Mouse (Mus musculus) intestine, postnatal 0 days (tissue): ENCODE measurements at regions not wholly inside any gene's neighbourhood (a gene's known extent, or its start where the extent isn't known, plus 50 kb on each side); places are given as distances from the start of the nearest gene placed in this dataset.

Experiments used
- ATAC-seq: fragments of 200-750 bp; cut with Nextera tagmentation; 2 replicates; pipeline ENCODE4 v1.8.0; 2017; ENCODE audit warnings: mild to moderate bottlenecking, moderate TSS enrichment, moderate library complexity
- H3K27ac ChIP-seq: fragments of 300-500 bp; sonication (generic); 2 replicates; pipeline ENCODE4 v1.5.1; 2014; ENCODE audit warnings: mild to moderate bottlenecking, low read depth, low read length, moderate library complexity
- H3K27me3 ChIP-seq: fragments of 300-500 bp; sonication (generic); replicated peaks from 2 replicates; pipeline ENCODE4 v1.6.1; 2014; ENCODE audit warnings: low read length, mixed read lengths; ENCODE audit not compliant: control insufficient read depth, insufficient read depth
- H3K36me3 ChIP-seq: fragments of 300-500 bp; sonication (generic); 2 replicates; pipeline ENCODE4 v1.6.1; 2014; ENCODE audit warnings: mild to moderate bottlenecking, moderate library complexity; ENCODE audit not compliant: control insufficient read depth, insufficient read depth
- H3K4me1 ChIP-seq: fragments of 300-500 bp; sonication (generic); replicated peaks from 2 replicates; pipeline ENCODE4 v1.6.1; 2014; ENCODE audit warnings: antibody characterized with exemption, low read length, mixed read lengths; ENCODE audit not compliant: control insufficient read depth, insufficient read depth
- H3K4me2 ChIP-seq: fragments of 300-500 bp; sonication (generic); replicated peaks from 2 replicates; pipeline ENCODE4 v1.6.1; 2014; ENCODE audit warnings: low read depth, mild to moderate bottlenecking, moderate library complexity
- H3K4me3 ChIP-seq: fragments of 300-500 bp; sonication (generic); 2 replicates; pipeline ENCODE4 v1.5.1; 2014; ENCODE audit warnings: low read depth, low read length
- H3K9ac ChIP-seq: fragments of 300-500 bp; sonication (generic); 2 replicates; pipeline ENCODE4 v1.6.1; 2014; ENCODE audit warnings: mild to moderate bottlenecking, low read depth, low read length
- H3K9me3 ChIP-seq: fragments of 300-500 bp; sonication (generic); 2 replicates; pipeline ENCODE4 v1.6.1; 2016; ENCODE audit warnings: mixed run types; ENCODE audit not compliant: control insufficient read depth
- CTCF ChIP-seq: sonication (generic); IDR thresholded peaks from 2 replicates; pipeline ENCODE4 v1.5.1; 2016; ENCODE audit warnings: low read depth, mild to moderate bottlenecking, control low read depth, antibody characterized with exemption, moderate library complexity
- WGBS: fragments of 180-500 bp; shearing (Covaris S2); extraction: QIAGEN DNeasy Blood & Tissue Kit; methylation state at CpG from one replicate; pipeline ENCODE4 v1.1.7; 2014; 5-methylcytosine and 5-hydroxymethylcytosine counted together

DNA sequence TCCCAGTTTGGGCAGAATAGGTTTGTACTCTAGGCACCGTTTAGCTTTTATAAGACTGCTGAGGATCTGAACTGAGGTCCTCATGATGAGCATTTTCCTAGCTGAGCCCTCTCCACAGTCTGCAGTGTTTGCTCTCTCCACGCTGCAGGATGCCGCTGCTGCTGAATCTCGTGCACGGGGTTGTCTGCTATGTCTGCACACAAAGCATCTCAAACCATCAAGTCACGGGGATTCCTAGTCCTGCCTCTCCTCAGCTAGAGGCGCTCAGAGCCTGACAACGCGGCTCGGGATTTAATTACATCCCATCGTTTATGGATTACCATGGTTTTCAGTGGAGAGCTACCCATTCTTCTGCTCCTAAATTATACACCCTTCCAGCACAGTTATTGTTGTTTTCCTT, 175.6 kb downstream of the Rnf144b start:
- H3K27me3 ChIP-seq = no peaks in the 10 kb centered on the region
- ATAC-seq = no peak
- H3K27ac ChIP-seq = no peak overlapping the region
- 58% methylated on average over 11 of the region's 11 CpGs for WGBS
- H3K4me3 ChIP-seq = no peak overlapping the region
- no peak for TF ChIP-seq CTCF
- no peak overlapping the region for H3K9ac ChIP-seq
- no peak overlapping the region for H3K4me2 ChIP-seq
- no peaks in the 10 kb centered on the region for H3K9me3 ChIP-seq
- H3K4me1 ChIP-seq = no peaks in the 10 kb centered on the region
- no peaks in the 10 kb centered on the region for H3K36me3 ChIP-seq

DNA sequence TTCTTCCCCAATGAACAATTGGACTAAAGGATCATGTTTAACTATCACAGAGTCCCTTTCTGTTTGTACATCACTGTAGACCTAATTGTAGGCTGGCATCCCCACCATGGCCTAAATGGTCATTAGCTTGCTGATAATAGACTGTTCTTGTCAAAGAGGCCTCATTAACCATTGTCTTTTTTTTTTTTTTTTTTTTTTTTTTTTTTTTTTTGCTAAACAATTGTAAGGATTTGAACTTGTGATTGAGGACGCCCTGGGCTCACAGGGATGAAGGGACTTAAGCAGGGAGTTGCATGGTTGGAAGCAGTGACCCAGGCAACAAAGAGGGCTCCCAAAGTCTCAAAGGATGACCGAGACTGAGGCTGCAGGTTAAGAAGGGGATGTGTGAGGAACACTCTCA, 178.0 kb downstream of the Rnf144b start:
- 76% methylated on average over 2 of the region's 2 CpGs for WGBS
- no peak overlapping the region for H3K27ac ChIP-seq
- no peak overlapping the region for H3K9ac ChIP-seq
- no peaks in the 10 kb centered on the region for H3K27me3 ChIP-seq
- no peaks in the 10 kb centered on the region for H3K36me3 ChIP-seq
- H3K4me1 ChIP-seq = no peaks in the 10 kb centered on the region
- no peak overlapping the region for H3K4me2 ChIP-seq
- H3K9me3 ChIP-seq = no peaks in the 10 kb centered on the region
- no peak overlapping the region for H3K4me3 ChIP-seq
- no peak for ATAC-seq
- TF ChIP-seq CTCF = no peak

GRCm38 (mm10) chr13:47301070-47301469, 178.6 kb downstream of the Rnf144b start:
- ATAC-seq = no peak
- no peaks in the 10 kb centered on the region for H3K27me3 ChIP-seq
- H3K4me3 ChIP-seq = no peak overlapping the region
- no peaks in the 10 kb centered on the region for H3K9me3 ChIP-seq
- peak; percentile 74 for TF ChIP-seq CTCF
- H3K9ac ChIP-seq = no peak overlapping the region
- no peak overlapping the region for H3K27ac ChIP-seq
- 58% methylated on average over 3 of the region's 3 CpGs for WGBS
- no peak overlapping the region for H3K4me2 ChIP-seq
- no peaks in the 10 kb centered on the region for H3K4me1 ChIP-seq
- no peaks in the 10 kb centered on the region for H3K36me3 ChIP-seq

GRCm38 (mm10) chr13:47309492-47309891, 187.0 kb downstream of the Rnf144b start:
- Histone ChIP-seq H3K4me2 (no peak overlapping the region), H3K27me3 (no peaks in the 10 kb centered on the region), H3K9ac (no peak overlapping the region), H3K4me1 (no peaks in the 10 kb centered on the region), H3K27ac (no peak overlapping the region), H3K4me3 (no peak overlapping the region), H3K9me3 (no peaks in the 10 kb centered on the region), H3K36me3 (no peaks in the 10 kb centered on the region)
- no peak for TF ChIP-seq CTCF
- WGBS = 82% methylated on average over 6 of the region's 6 CpGs
- no peak for ATAC-seq

GRCm38 (mm10) chr13:47310751-47311202, 188.3 kb downstream of the Rnf144b start:
- no peak overlapping the region for H3K27ac ChIP-seq
- H3K4me2 ChIP-seq = no peak overlapping the region
- H3K9ac ChIP-seq = no peak overlapping the region
- H3K9me3 ChIP-seq = no peaks in the 10 kb centered on the region
- TF ChIP-seq CTCF = no peak
- no peak overlapping the region for H3K4me3 ChIP-seq
- whole genome bisulfite sequencing = 23% methylated on average over 7 of the region's 7 CpGs
- H3K4me1 ChIP-seq = no peaks in the 10 kb centered on the region
- no peak for ATAC-seq
- H3K36me3 ChIP-seq = no peaks in the 10 kb centered on the region
- no peaks in the 10 kb centered on the region for H3K27me3 ChIP-seq

DNA sequence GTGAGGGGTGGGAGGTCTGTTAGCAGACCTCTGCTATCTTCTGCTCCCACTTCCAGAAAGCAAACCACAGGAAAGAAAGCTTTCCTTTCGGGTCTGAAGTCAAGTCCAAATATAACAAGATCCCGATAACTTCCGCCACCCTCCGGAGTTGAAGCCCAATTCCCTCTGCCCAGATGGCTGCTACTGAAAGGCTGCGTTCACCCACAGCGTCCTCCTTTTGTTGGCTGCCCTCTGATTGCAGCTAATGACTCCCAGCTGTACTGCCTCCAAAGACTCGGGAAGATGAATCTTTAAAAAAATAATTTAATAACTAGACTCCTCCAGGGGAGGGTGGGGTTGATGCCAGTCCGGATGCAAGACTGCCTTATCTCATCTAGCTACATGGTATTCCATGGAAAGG, 197.1 kb downstream of the Rnf144b start:
- H3K4me3 ChIP-seq = no peak overlapping the region
- ATAC-seq = no peak
- H3K4me2 ChIP-seq = no peak overlapping the region
- no peaks in the 10 kb centered on the region for H3K9me3 ChIP-seq
- no peaks in the 10 kb centered on the region for H3K4me1 ChIP-seq
- no peak overlapping the region for H3K9ac ChIP-seq
- H3K27ac ChIP-seq = no peak overlapping the region
- no peaks in the 10 kb centered on the region for H3K36me3 ChIP-seq
- WGBS = 67% methylated on average over 8 of the region's 8 CpGs
- no peak for TF ChIP-seq CTCF
- H3K27me3 ChIP-seq = no peaks in the 10 kb centered on the region

GRCm38 (mm10) chr13:47321876-47322275, 199.4 kb downstream of the Rnf144b start:
- H3K4me2 ChIP-seq = no peak overlapping the region
- no peak for ATAC-seq
- no peaks in the 10 kb centered on the region for H3K4me1 ChIP-seq
- H3K9me3 ChIP-seq = no peaks in the 10 kb centered on the region
- no peak overlapping the region for H3K27ac ChIP-seq
- H3K27me3 ChIP-seq = no peaks in the 10 kb centered on the region
- no peaks in the 10 kb centered on the region for H3K36me3 ChIP-seq
- 79% methylated on average over 1 of the region's 1 CpGs for WGBS
- no peak for TF ChIP-seq CTCF
- H3K4me3 ChIP-seq = no peak overlapping the region
- no peak overlapping the region for H3K9ac ChIP-seq
